Mouse (Mus musculus) forebrain, embryonic 12.5 days (tissue): ENCODE data around the gene Tmed3. TPM values are rescaled to one million over a fixed set of nuclear protein-coding genes. Genes with fewer than 3 reads are reported as not detected.
A peak's percentile ranks its signal among the peaks of the same experiment; 100 is the strongest.

ENCODE experiments used
- ATAC-seq: fragments of 200-750 bp; cut with Nextera tagmentation; 2 replicates; pipeline ENCODE4 v1.8.0; 2017; ENCODE audit warnings: moderate TSS enrichment; ENCODE audit not compliant: low FRiP score
- H3K27ac ChIP-seq: fragments of 300-500 bp; sonication (generic); 2 replicates; pipeline ENCODE4 v1.5.1; 2016; ENCODE audit warnings: mild to moderate bottlenecking
- H3K27me3 ChIP-seq: fragments of 300-500 bp; sonication (generic); 2 replicates; pipeline ENCODE4 v1.6.1; 2016; ENCODE audit warnings: mild to moderate bottlenecking
- H3K36me3 ChIP-seq: fragments of 300-500 bp; sonication (generic); replicated peaks from 2 replicates; pipeline ENCODE4 v1.6.1; 2016; ENCODE audit warnings: mild to moderate bottlenecking
- H3K4me1 ChIP-seq: fragments of 300-500 bp; sonication (generic); 2 replicates; pipeline ENCODE4 v1.6.1; 2016
- H3K4me2 ChIP-seq: fragments of 300-500 bp; sonication (generic); 2 replicates; pipeline ENCODE4 v1.6.1; 2016; ENCODE audit warnings: mild to moderate bottlenecking, moderate library complexity
- H3K4me3 ChIP-seq: fragments of 300-500 bp; sonication (generic); replicated peaks from 2 replicates; pipeline ENCODE4 v1.5.1; 2016; ENCODE audit warnings: mild to moderate bottlenecking
- H3K9ac ChIP-seq: fragments of 300-500 bp; sonication (generic); 2 replicates; pipeline ENCODE4 v1.6.1; 2016; ENCODE audit warnings: mild to moderate bottlenecking
- H3K9me3 ChIP-seq: fragments of 300-500 bp; sonication (generic); 2 replicates; pipeline ENCODE4 v1.6.1; 2016
- WGBS: fragments of 180-500 bp; shearing (Covaris S2); methylation state at CpG from one replicate; pipeline ENCODE4 v1.1.7; 2016; 5-methylcytosine and 5-hydroxymethylcytosine counted together
- polyA plus RNA-seq: library from polyadenylated mRNA; unstranded; fragments of >200 nt; fragmentation: Nextera tagmentation; extraction: Ambion mirVana; gene quantifications from 2 replicates; pipeline ENCODE4 v1.2.1, GENCODE M21; 2016

Gene Tmed3
- polyA plus RNA-seq, 1 experiment from 2014 or later = 34.6 TPM

- ATAC-seq = peak; percentile 39; the same call in 1 of the 2 replicates
- WGBS = 61% methylated on average over 10 of the region's 10 CpGs
- H3K27ac ChIP-seq = no peak overlapping the region
- H3K4me1 ChIP-seq = no peaks in the 10 kb centered on the region
- H3K9me3 ChIP-seq = no peaks in the 10 kb centered on the region
- no peaks in the 10 kb centered on the region for H3K36me3 ChIP-seq
- no peak overlapping the region for H3K4me2 ChIP-seq
- no peak overlapping the region for H3K9ac ChIP-seq
- no peak overlapping the region for H3K4me3 ChIP-seq
- H3K27me3 ChIP-seq = no peaks in the 10 kb centered on the region
Observed at GRCm38 (mm10) chr9:89687503-89688226, 17.2 kb downstream of the Tmed3 start.

- no peak overlapping the region for H3K4me2 ChIP-seq
- no peak overlapping the region for H3K4me3 ChIP-seq
- no peaks in the 10 kb centered on the region for H3K9me3 ChIP-seq
- no peak for ATAC-seq
- no peaks in the 10 kb centered on the region for H3K36me3 ChIP-seq
- no peak overlapping the region for H3K9ac ChIP-seq
- H3K27ac ChIP-seq = no peak overlapping the region
- H3K27me3 ChIP-seq = no peaks in the 10 kb centered on the region
- 70% methylated on average over 2 of the region's 2 CpGs for WGBS
- H3K4me1 ChIP-seq = no peaks in the 10 kb centered on the region
Observed at GRCm38 (mm10) chr9:89686262-89686661, 18.6 kb downstream of the Tmed3 start.

GRCm38 (mm10) chr9:89678974-89679373 lies 25.9 kb downstream of the Tmed3 start:
- Histone ChIP-seq H3K36me3 (no peaks in the 10 kb centered on the region), H3K9me3 (no peaks in the 10 kb centered on the region), H3K4me1 (no peaks in the 10 kb centered on the region), H3K4me3 (no peak overlapping the region), H3K27me3 (no peaks in the 10 kb centered on the region), H3K4me2 (no peak overlapping the region), H3K9ac (no peak overlapping the region), H3K27ac (no peak overlapping the region)
- WGBS = 50% methylated on average over 1 of the region's 1 CpGs
- ATAC-seq = peak; percentile 62

- Histone ChIP-seq H3K9me3 (no peaks in the 10 kb centered on the region), H3K27ac (no peak overlapping the region), H3K4me1 (no peaks in the 10 kb centered on the region), H3K4me2 (no peak overlapping the region), H3K4me3 (no peak overlapping the region), H3K36me3 (no peaks in the 10 kb centered on the region), H3K9ac (no peak overlapping the region), H3K27me3 (no peaks in the 10 kb centered on the region)
- ATAC-seq = peak; percentile 83
- 47% methylated on average over 3 of the region's 3 CpGs for WGBS
Observed at GRCm38 (mm10) chr9:89674014-89674618, 30.8 kb downstream of the Tmed3 start.

- no peak for ATAC-seq
- 100% methylated on average over 1 of the region's 1 CpGs for WGBS
- Histone ChIP-seq H3K27me3 (no peaks in the 10 kb centered on the region), H3K4me2 (no peak overlapping the region), H3K9ac (no peak overlapping the region), H3K4me3 (no peak overlapping the region), H3K4me1 (no peaks in the 10 kb centered on the region), H3K36me3 (no peaks in the 10 kb centered on the region), H3K9me3 (no peaks in the 10 kb centered on the region), H3K27ac (no peak overlapping the region)
Observed at GRCm38 (mm10) chr9:89673402-89673801, 31.5 kb downstream of the Tmed3 start.

GRCm38 (mm10) chr9:89669878-89670277 lies 35.0 kb downstream of the Tmed3 start:
- Histone ChIP-seq H3K4me2 (no peak overlapping the region), H3K36me3 (no peaks in the 10 kb centered on the region)
- WGBS = 87% methylated on average over 4 of the region's 4 CpGs

GRCm38 (mm10) chr9:89667306-89667942 lies 37.4 kb downstream of the Tmed3 start:
- Histone ChIP-seq H3K27me3 (no peaks in the 10 kb centered on the region), H3K9me3 (no peaks in the 10 kb centered on the region), H3K9ac (no peak overlapping the region), H3K4me3 (no peak overlapping the region), H3K4me2 (no peak overlapping the region), H3K4me1 (no peaks in the 10 kb centered on the region), H3K36me3 (no peaks in the 10 kb centered on the region), H3K27ac (no peak overlapping the region)
- no peak for ATAC-seq
- 81% methylated on average over 4 of the region's 4 CpGs for WGBS

More at GRCm38 (mm10) chr9:89669878-89670277, 35.0 kb downstream of the Tmed3 start:
- Histone ChIP-seq H3K27me3 (no peaks in the 10 kb centered on the region), H3K27ac (no peak overlapping the region), H3K4me1 (no peaks in the 10 kb centered on the region), H3K9me3 (no peaks in the 10 kb centered on the region), H3K9ac (no peak overlapping the region), H3K4me3 (no peak overlapping the region)
- ATAC-seq = no peak

- Histone ChIP-seq H3K27ac (no peak overlapping the region), H3K4me2 (no peak overlapping the region), H3K36me3 (no peaks in the 10 kb centered on the region), H3K9me3 (no peaks in the 10 kb centered on the region), H3K4me3 (no peak overlapping the region), H3K4me1 (no peaks in the 10 kb centered on the region), H3K27me3 (no peaks in the 10 kb centered on the region), H3K9ac (no peak overlapping the region)
- WGBS = 67% methylated on average over 6 of the region's 6 CpGs
- no peak for ATAC-seq
Observed at GRCm38 (mm10) chr9:89650913-89651312, 54.0 kb downstream of the Tmed3 start.

Other genes with a start within 250 kb of the Tmed3 start
- 0.09 and 0.18 TPM in 2 replicates for gene Minar1, start 81.9 kb downstream of the Tmed3 start, polyA plus RNA-seq
- gene Ankrd34c, start 33.4 kb upstream of the Tmed3 start, polyA plus RNA-seq = not detected in 2 replicates
- gene Rasgrf1, start 204.8 kb upstream of the Tmed3 start, polyA plus RNA-seq = 0.18 and 0.24 TPM in 2 replicates